ENCODE assay signal across 17 mouse cellular contexts in the genomic region with DNA sequence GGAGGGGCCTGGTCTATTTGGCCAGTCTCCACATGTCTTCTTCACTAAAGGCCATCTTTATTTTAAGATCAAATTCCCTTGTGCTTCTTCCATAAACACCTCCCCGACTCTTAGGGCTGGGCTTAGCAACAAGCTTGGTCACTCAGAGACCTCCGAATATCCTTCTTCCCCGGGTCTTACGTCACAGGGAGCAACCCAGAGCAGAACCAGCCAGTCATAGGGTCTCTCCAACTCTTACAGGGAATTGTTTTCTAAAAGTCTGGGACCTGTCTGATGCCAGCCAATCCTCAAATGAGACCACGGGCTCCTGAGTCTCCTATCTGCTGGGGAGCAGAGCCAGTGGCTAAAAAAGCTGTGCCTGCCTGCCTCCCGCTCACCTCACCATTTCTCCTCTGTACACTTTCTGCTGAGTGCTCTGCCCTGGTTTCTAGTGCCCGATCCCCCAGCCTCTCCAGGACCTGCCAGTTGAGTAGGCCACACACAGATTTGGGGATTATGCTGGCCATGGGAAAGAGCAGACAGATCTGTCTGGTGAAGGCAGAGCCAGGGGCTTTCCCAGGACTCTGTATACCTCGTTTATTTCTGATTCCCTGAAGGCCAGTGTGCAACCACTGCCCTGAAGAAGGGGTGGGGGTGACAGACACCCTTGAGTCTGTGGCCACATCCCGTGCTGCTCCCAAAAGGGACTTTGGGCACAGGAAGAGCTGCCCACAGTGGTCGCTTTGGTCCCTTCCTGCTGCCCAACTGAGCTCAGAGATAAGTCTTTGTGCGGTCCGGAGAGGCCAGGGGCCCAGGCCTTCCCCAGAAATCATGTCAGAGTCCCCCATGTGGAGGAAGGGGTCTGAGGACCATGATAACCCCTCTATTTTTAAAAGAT. TPM values are rescaled to one million over a fixed set of nuclear protein-coding genes. Genes with fewer than 3 reads are reported as not detected.
DNase-seq lines count a peak whose midpoint lies in the region; ATAC-seq and TF ChIP-seq lines count a peak whose summit lies in the region.
"Had no signal": no experiment of that assay in that cellular context is flagged by ENCODE, and none has a peak within 500 bp of the region (broad histone marks: within the 10 kb centered on the region; RNA-seq: fewer than 3 reads in every experiment).

No protein-coding gene starts in this region.

- no peak for ATAC-seq in erythroblast, adult 5-6 weeks (replicated peaks; ENCODE audit: low FRiP score, poor library complexity, severe bottlenecking)
- ATAC-seq in kidney, embryonic 14.5 days (ENCODE audit: low FRiP score, low TSS enrichment): peak; percentile 20; the same call in 1 of the 2 replicates

- TF ChIP-seq CTCF in MEL (IDR thresholded peaks at IDR 0.05 in 2 of 3, conservative IDR thresholded peaks at IDR 0.05 in 1 of 3; ENCODE audit: control insufficient read depth in 1 of 3, insufficient read depth in 1 of 3, low read depth in 2 of 3, low read length in 3 of 3, poor library complexity in 1 of 3, severe bottlenecking in 1 of 3): no peak

- H3K79me2 ChIP-seq in MEL (ENCODE audit: control insufficient read depth, insufficient read depth, low read length, poor library complexity): peaks cover 2% of the 10 kb centered on the region; the same call in 1 of the 2 replicates

- no peak overlapping the region for H3K4me2 ChIP-seq in kidney, embryonic 14.5 days (replicated peaks; ENCODE audit: low read depth, low read length)
- H3K4me2 ChIP-seq: hindbrain, embryonic 13.5 days had no signal

- intact Hi-C loops in left cerebral cortex, postnatal 25 days (cut with DNase I): no loop called here

- peaks cover 4% of the 10 kb centered on the region for H3K9me3 ChIP-seq in erythroblast, embryonic 14.5 days (ENCODE audit: control insufficient read depth, low read length)
- no peaks in the 10 kb centered on the region for H3K9me3 ChIP-seq in kidney, embryonic 14.5 days (ENCODE audit: control insufficient read depth, low read length)
- H3K9me3 ChIP-seq in MEL (replicated peaks; ENCODE audit: insufficient read depth, low read length): no peaks in the 10 kb centered on the region
- H3K9me3 ChIP-seq: hindbrain, embryonic 13.5 days had no signal

- H3K4me1 ChIP-seq in erythroblast, embryonic 14.5 days (ENCODE audit: control insufficient read depth): peaks cover 93% of the 10 kb centered on the region
- peaks cover 12% of the 10 kb centered on the region; the same call in 1 of the 2 replicates for H3K4me1 ChIP-seq in kidney, embryonic 14.5 days (ENCODE audit: control insufficient read depth, insufficient read depth, low read length)
- H3K4me1 ChIP-seq in MEL (ENCODE audit: control insufficient read depth in 1 of 2, insufficient read depth in 2 of 2, low read length in 2 of 2): peaks cover 37 to 68% of the 10 kb centered on the region in 2 experiments

- DNase-seq in kidney, postnatal 10 days: no peak
- DNase-seq in MEL (ENCODE audit: low read depth, low spot score) (peak; percentile 72), liver (peak; percentile 49)
- no peak for DNase-seq in left cerebral cortex, postnatal 25 days (ENCODE audit: low spot score in 2 of 2)
- DNase-seq in adrenal gland, adult 18-20 months (ENCODE audit: low spot score in 2 of 2): no peak
- DNase-seq: adrenal gland, postnatal 10 days; cerebellum, postnatal 10 days; heart, adult 11 months; kidney, adult 8-10 months had no signal

- no peak overlapping the region for H3K9ac ChIP-seq in kidney, embryonic 14.5 days (ENCODE audit: low read depth, low read length)
- peak overlapping the region; percentile 84 for H3K9ac ChIP-seq in MEL (ENCODE audit: control insufficient read depth, low read depth, low read length, poor library complexity, severe bottlenecking)
- H3K9ac ChIP-seq: hindbrain, embryonic 13.5 days had no signal

- 54% methylated on average over 12 of the region's 12 CpGs for WGBS in kidney, embryonic 14.5 days

- no peak for TF ChIP-seq RAD21 in MEL (IDR thresholded peaks at IDR 0.05; ENCODE audit: low read depth, low read length)

- H3K4me3 ChIP-seq in erythroblast, embryonic 14.5 days (replicated peaks): peak overlapping the region; percentile 17
- no peak overlapping the region for H3K4me3 ChIP-seq in kidney, embryonic 14.5 days (ENCODE audit: low read length)
- no peak overlapping the region for H3K4me3 ChIP-seq in MEL (ENCODE audit: control insufficient read depth in 1 of 2, insufficient read depth in 1 of 2, low read depth in 2 of 2, low read length in 2 of 2)
- H3K4me3 ChIP-seq: hindbrain, embryonic 13.5 days had no signal

- H3K27me3 ChIP-seq in erythroblast, embryonic 14.5 days (ENCODE audit: control insufficient read depth): no peaks in the 10 kb centered on the region
- H3K27me3 ChIP-seq in kidney, embryonic 14.5 days (ENCODE audit: control insufficient read depth, insufficient read depth, low read length): no peaks in the 10 kb centered on the region
- no peaks in the 10 kb centered on the region for H3K27me3 ChIP-seq in MEL (ENCODE audit: control insufficient read depth in 1 of 2, insufficient read depth in 2 of 2, low read length in 2 of 2)

- H3K36me3 ChIP-seq in erythroblast, embryonic 14.5 days (ENCODE audit: control insufficient read depth): peaks cover 24% of the 10 kb centered on the region
- no peaks in the 10 kb centered on the region for H3K36me3 ChIP-seq in kidney, embryonic 14.5 days (ENCODE audit: control insufficient read depth, insufficient read depth, low read length)
- peaks cover 0 to 62% of the 10 kb centered on the region in 2 experiments; a peak in 2 of 4 replicates for H3K36me3 ChIP-seq in MEL (ENCODE audit: control insufficient read depth in 1 of 2, insufficient read depth in 2 of 2, low read length in 2 of 2)
- H3K36me3 ChIP-seq: hindbrain, embryonic 13.5 days had no signal

- TF ChIP-seq POLR2A in MEL (IDR thresholded peaks at IDR 0.05; ENCODE audit: control insufficient read depth in 1 of 2, insufficient read depth in 1 of 2, low read depth in 1 of 2, low read length in 2 of 2, poor library complexity in 1 of 2): peak in 1 of 2 experiments; percentile 55; a peak in 2 of 4 replicates

- H3K27ac ChIP-seq in kidney, embryonic 14.5 days (ENCODE audit: low read depth, low read length): no peak overlapping the region
- peak overlapping the region; percentile 100 for H3K27ac ChIP-seq in MEL (ENCODE audit: control insufficient read depth, low read depth, low read length)
- H3K27ac ChIP-seq: hindbrain, embryonic 13.5 days had no signal

- TF ChIP-seq EP300 in MEL (IDR thresholded peaks at IDR 0.05; ENCODE audit: low read depth in 1 of 2, low read length in 2 of 2): peak in 1 of 2 experiments; percentile 50; a peak in 1 of 4 replicates

TF ChIP-seq in MEL, 35 proteins besides CTCF, POLR2A, EP300 and RAD21 (continues in another document):
- 0 out of 2 replicates have a peak, but pooled peaks have one; percentile 9 for TF ChIP-seq MYC (IDR thresholded peaks at IDR 0.05; ENCODE audit: low read depth, low read length)
- peak; percentile 26; the same call in 1 of the 2 replicates for TF ChIP-seq SIN3A (IDR thresholded peaks at IDR 0.05; ENCODE audit: low read length)
- no peak for TF ChIP-seq MAFK (IDR thresholded peaks at IDR 0.05; ENCODE audit: borderline replicate concordance, low read depth, low read length)
- peak; percentile 64; the same call in 1 of the 2 replicates for TF ChIP-seq CHD1 (IDR thresholded peaks at IDR 0.05; ENCODE audit: low read depth, low read length)
- TF ChIP-seq ZMIZ1 (IDR thresholded peaks at IDR 0.05; ENCODE audit: low read depth, low read length): peak; percentile 46; the same call in 1 of the 2 replicates

RNA-seq across cellular contexts. Expression of gene Gtf3c5, which starts 15.4 kb away (rescaled TPM):
- polyA plus RNA-seq in erythroblast, embryonic 14.5 days (2012): 1.8 and 2.1 TPM in 2 replicates
- 4.0 and 6.3 TPM in 2 replicates for total RNA-seq in erythroblast, adult 5-6 weeks (2015; ENCODE audit: low replicate concordance)
- total RNA-seq in erythroblast, adult 5-6 weeks (2017; ENCODE audit: low replicate concordance): 2.8 and 2.9 TPM in 2 replicates
- 31.1 and 35.8 TPM in 2 replicates for polyA plus RNA-seq in kidney, embryonic 14.5 days (2014; fragmentation: Nextera tagmentation; extraction: Ambion mirVana)
- 20.3 and 22.5 TPM in 2 replicates for total RNA-seq in MEL (2012; rRNA removed)
- polyA plus RNA-seq in MEL (2012; ENCODE audit: insufficient read depth in 1 of 2, insufficient read length in 2 of 2, low read depth in 1 of 2, low replicate concordance in 2 of 2, missing spikeins in 1 of 2): 10 to 100 TPM in 1 of 2 experiments, not detected in 1; 50.2 TPM
- total RNA-seq in left cerebral cortex, postnatal 25 days (2021): 10 to 100 TPM; 16.5 to 17.8 TPM
- total RNA-seq in adrenal gland, adult 18-20 months (2021): 10 to 100 TPM; 15.2 to 17.2 TPM

RNA-seq across cellular contexts. Expression of gene Gfi1b, which starts 22.9 kb away (rescaled TPM):
- 35.4 and 47.5 TPM in 2 replicates for polyA plus RNA-seq in erythroblast, embryonic 14.5 days (2012)
- 45.9 and 46.2 TPM in 2 replicates for total RNA-seq in erythroblast, adult 5-6 weeks (2015; ENCODE audit: low replicate concordance)
- 26.5 and 53.9 TPM in 2 replicates for total RNA-seq in erythroblast, adult 5-6 weeks (2017; ENCODE audit: low replicate concordance)
- polyA plus RNA-seq in kidney, embryonic 14.5 days (2014; fragmentation: Nextera tagmentation; extraction: Ambion mirVana): 0.45 and 0.49 TPM in 2 replicates
- total RNA-seq in MEL (2012; rRNA removed): 75.1 and 82.9 TPM in 2 replicates
- 100 to 1,000 TPM; 194 to 277 TPM for polyA plus RNA-seq in MEL (2012; ENCODE audit: insufficient read depth in 1 of 2, insufficient read length in 2 of 2, low read depth in 1 of 2, low replicate concordance in 2 of 2, missing spikeins in 1 of 2)
- not detected for total RNA-seq in left cerebral cortex, postnatal 25 days (2021)
- not detected for total RNA-seq in adrenal gland, adult 18-20 months (2021)
- total RNA-seq: layer of hippocampus, adult 18-20 months had no signal

RNA-seq across cellular contexts. Expression of gene Cel, which starts 35.7 kb away (rescaled TPM):
- polyA plus RNA-seq in erythroblast, embryonic 14.5 days (2012): not detected in 2 replicates
- total RNA-seq in erythroblast, adult 5-6 weeks (2015; ENCODE audit: low replicate concordance): not detected in 2 replicates
- not detected in 2 replicates for total RNA-seq in erythroblast, adult 5-6 weeks (2017; ENCODE audit: low replicate concordance)
- polyA plus RNA-seq in kidney, embryonic 14.5 days (2014; fragmentation: Nextera tagmentation; extraction: Ambion mirVana): not detected in 2 replicates
- not detected in 2 replicates for total RNA-seq in MEL (2012; rRNA removed)
- not detected for polyA plus RNA-seq in MEL (2012; ENCODE audit: insufficient read depth in 1 of 2, insufficient read length in 2 of 2, low read depth in 1 of 2, low replicate concordance in 2 of 2, missing spikeins in 1 of 2)
- not detected for total RNA-seq in left cerebral cortex, postnatal 25 days (2021)
- not detected for total RNA-seq in adrenal gland, adult 18-20 months (2021)
- total RNA-seq: layer of hippocampus, adult 18-20 months had no signal
- polyA plus RNA-seq: embryonic facial prominence, embryonic 11.5 days; forebrain, embryonic 11.5 days; stomach, embryonic 14.5 days had no signal

RNA-seq across cellular contexts. Expression of gene Tsc1, which starts 42.1 kb away (rescaled TPM):
- 0.56 and 0.79 TPM in 2 replicates for polyA plus RNA-seq in erythroblast, embryonic 14.5 days (2012)
- total RNA-seq in erythroblast, adult 5-6 weeks (2015; ENCODE audit: low replicate concordance): 26.3 and 27.9 TPM in 2 replicates
- 31.6 and 53.1 TPM in 2 replicates for total RNA-seq in erythroblast, adult 5-6 weeks (2017; ENCODE audit: low replicate concordance)
- polyA plus RNA-seq in kidney, embryonic 14.5 days (2014; fragmentation: Nextera tagmentation; extraction: Ambion mirVana): 14.8 and 22.2 TPM in 2 replicates
- total RNA-seq in MEL (2012; rRNA removed): 7.5 and 8.0 TPM in 2 replicates
- 10 to 100 TPM in 1 of 2 experiments, not detected in 1; 16.4 TPM for polyA plus RNA-seq in MEL (2012; ENCODE audit: insufficient read depth in 1 of 2, insufficient read length in 2 of 2, low read depth in 1 of 2, low replicate concordance in 2 of 2, missing spikeins in 1 of 2)
- total RNA-seq in left cerebral cortex, postnatal 25 days (2021): 10 to 100 TPM; 49.3 to 56.4 TPM
- total RNA-seq in adrenal gland, adult 18-20 months (2021): 10 to 100 TPM; 18.5 to 21.3 TPM

Comparison
In these comparisons a context has a peak if more than half of its experiments do, and no peak if none do; other contexts are left out.
1. DNase-seq: peak in MEL (single experiment) and liver (single experiment); none in kidney, postnatal 10 days (single experiment), left cerebral cortex, postnatal 25 days (0 of 2) and adrenal gland, adult 18-20 months (0 of 2).
2. RNA of gene Gfi1b, which starts 22.9 kb away (total RNA-seq): 75.1 to 82.9 TPM in MEL and 26.5 to 53.9 TPM in erythroblast, adult 5-6 weeks; not detected in adrenal gland, adult 18-20 months and not detected in left cerebral cortex, postnatal 25 days; every median in the first group is over 10 times any median in the second.